Mouse (Mus musculus) limb, embryonic 14.5 days (tissue): ENCODE measurements around the gene Fam131a. TPM values are rescaled to one million over a fixed set of nuclear protein-coding genes. Genes with fewer than 3 reads are reported as not detected.

Experiments
- ATAC-seq: fragments of 200-750 bp; cut with Nextera tagmentation; 2 replicates; pipeline ENCODE4 v1.8.0; 2017; ENCODE audit warnings: low read depth, moderate number of reproducible peaks, moderate TSS enrichment; ENCODE audit not compliant: low FRiP score
- DNase-seq: peaks from one replicate; pipeline ENCODE4 v3.0.0-alpha.2; 2015; ENCODE audit warnings: low spot score
- H3K27ac ChIP-seq: fragments of 300-500 bp; sonication (generic); replicated peaks from 2 replicates; pipeline ENCODE4 v1.5.1; 2014; ENCODE audit warnings: low read depth, mild to moderate bottlenecking, low read length, moderate library complexity, mixed read lengths
- H3K27me3 ChIP-seq: fragments of 300-500 bp; sonication (generic); 2 replicates; pipeline ENCODE4 v1.6.1; 2014; ENCODE audit warnings: low read length, mixed read lengths; ENCODE audit not compliant: control insufficient read depth, insufficient read depth
- H3K36me3 ChIP-seq: fragments of 300-500 bp; sonication (generic); 2 replicates; pipeline ENCODE4 v1.6.1; 2014; ENCODE audit warnings: mild to moderate bottlenecking, low read length, moderate library complexity, mixed read lengths; ENCODE audit not compliant: control insufficient read depth, insufficient read depth
- H3K4me1 ChIP-seq: fragments of 300-500 bp; sonication (generic); 2 replicates; pipeline ENCODE4 v1.6.1; 2014; ENCODE audit warnings: antibody characterized with exemption, low read length, mixed read lengths; ENCODE audit not compliant: control insufficient read depth, insufficient read depth
- H3K4me2 ChIP-seq: fragments of 300-500 bp; sonication (generic); replicated peaks from 2 replicates; pipeline ENCODE4 v1.6.1; 2014; ENCODE audit warnings: low read depth, mild to moderate bottlenecking, low read length, moderate library complexity; ENCODE audit not compliant: severe bottlenecking
- H3K4me3 ChIP-seq: fragments of 300-500 bp; sonication (generic); replicated peaks from 2 replicates; pipeline ENCODE4 v1.5.1; 2014; ENCODE audit warnings: low read length
- H3K9ac ChIP-seq: fragments of 300-500 bp; sonication (generic); 2 replicates; pipeline ENCODE4 v1.6.1; 2014; ENCODE audit warnings: mild to moderate bottlenecking, low read depth, low read length, moderate library complexity; ENCODE audit not compliant: severe bottlenecking
- H3K9me3 ChIP-seq: fragments of 300-500 bp; sonication (generic); 2 replicates; pipeline ENCODE4 v1.6.1; 2016; ENCODE audit warnings: low read length; ENCODE audit not compliant: control insufficient read depth
- POLR2A ChIP-seq: fragments of 200-500 bp; IDR thresholded peaks from 2 replicates; pipeline ENCODE4 v1.8.0; 2012; ENCODE audit warnings: inconsistent platforms, mild to moderate bottlenecking, moderate library complexity, borderline replicate concordance; ENCODE audit not compliant: insufficient read depth, insufficient read length; ENCODE audit errors: extremely low read depth
- WGBS: fragments of 180-500 bp; shearing (Covaris S2); extraction: QIAGEN DNeasy Blood & Tissue Kit; methylation state at CpG from one replicate; pipeline ENCODE4 v1.1.7; 2014; 5-methylcytosine and 5-hydroxymethylcytosine counted together
- polyA plus RNA-seq, 2 experiments: library from polyadenylated mRNA; depleted of rRNA in 1 of 2; stranded (reverse) in 1 of 2; unstranded in 1 of 2; fragments of >200 nt; fragmentation: Nextera tagmentation in 1 of 2; extraction: Ambion mirVana in 1 of 2; gene quantifications; 2 replicates each; pipeline versions ENCODE4 v1.2.1 to v1.2.3; 2012 to 2014

Fam131a gene
- polyA plus RNA-seq, 2 experiments, result 10.3 to 15.6 TPM

DNA sequence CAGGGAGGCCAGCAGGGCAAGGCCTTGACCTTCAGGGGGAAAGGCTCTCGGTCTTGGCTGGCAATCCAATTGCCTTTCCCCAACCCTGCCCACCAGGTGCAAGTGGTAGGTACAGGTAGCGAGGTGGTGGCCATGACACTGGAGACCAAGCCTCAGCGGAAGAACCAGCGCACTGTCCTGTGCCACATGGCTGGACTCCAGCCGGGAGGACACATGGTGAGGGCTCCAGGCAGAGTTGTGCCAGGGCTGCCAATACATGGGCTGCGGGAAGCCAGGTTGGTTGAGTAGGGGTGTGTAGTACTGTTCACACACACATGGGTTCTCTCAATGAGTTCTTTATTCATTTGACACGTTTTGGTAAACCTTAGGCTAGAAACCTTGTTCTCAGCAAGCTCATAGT is 43.1 kb downstream of the Fam131a start:
- TF ChIP-seq POLR2A, result no peak
- no peak overlapping the region for H3K4me3 ChIP-seq
- WGBS, result 90% methylated on average over 7 of the region's 7 CpGs
- H3K36me3 ChIP-seq, result peaks cover 17% of the 10 kb centered on the region; the same call in 1 of the 2 replicates
- ATAC-seq (no peak), DNase-seq (no peak)
- H3K4me1 ChIP-seq, result peaks cover 7% of the 10 kb centered on the region; the same call in 1 of the 2 replicates
- no peak overlapping the region for H3K9ac ChIP-seq
- peaks cover 26% of the 10 kb centered on the region for H3K27me3 ChIP-seq
- no peak overlapping the region for H3K4me2 ChIP-seq
- H3K27ac ChIP-seq, result no peak overlapping the region
- H3K9me3 ChIP-seq, result no peaks in the 10 kb centered on the region

DNA sequence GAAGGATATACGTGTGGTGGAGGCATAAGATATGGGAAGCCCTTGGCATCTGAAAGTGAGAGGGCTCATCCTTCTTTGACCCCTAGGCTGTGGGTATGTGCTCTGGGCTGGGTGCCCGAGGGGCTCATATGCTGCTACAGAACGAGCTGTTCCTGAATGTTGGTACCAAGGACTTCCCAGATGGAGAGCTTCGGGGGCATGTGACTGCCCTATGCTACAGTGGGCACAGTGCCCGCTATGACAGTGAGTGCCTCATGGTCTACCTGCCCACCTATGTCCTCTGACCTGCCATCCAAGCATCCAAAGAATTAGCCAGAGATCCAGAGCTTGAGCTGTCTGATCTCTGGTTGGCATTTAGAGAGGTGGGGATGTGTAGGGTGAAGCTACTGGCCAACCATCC is 43.8 kb downstream of the Fam131a start:
- ATAC-seq, result no peak
- Histone ChIP-seq H3K27me3 (peaks cover 26% of the 10 kb centered on the region), H3K4me1 (peaks cover 7% of the 10 kb centered on the region; the same call in 1 of the 2 replicates), H3K27ac (no peak overlapping the region), H3K4me2 (no peak overlapping the region), H3K36me3 (peaks cover 17% of the 10 kb centered on the region; the same call in 1 of the 2 replicates), H3K9ac (no peak overlapping the region), H3K4me3 (no peak overlapping the region), H3K9me3 (no peaks in the 10 kb centered on the region)
- TF ChIP-seq POLR2A, result no peak
- no peak for DNase-seq
- 81% methylated on average over 5 of the region's 5 CpGs for WGBS

DNA sequence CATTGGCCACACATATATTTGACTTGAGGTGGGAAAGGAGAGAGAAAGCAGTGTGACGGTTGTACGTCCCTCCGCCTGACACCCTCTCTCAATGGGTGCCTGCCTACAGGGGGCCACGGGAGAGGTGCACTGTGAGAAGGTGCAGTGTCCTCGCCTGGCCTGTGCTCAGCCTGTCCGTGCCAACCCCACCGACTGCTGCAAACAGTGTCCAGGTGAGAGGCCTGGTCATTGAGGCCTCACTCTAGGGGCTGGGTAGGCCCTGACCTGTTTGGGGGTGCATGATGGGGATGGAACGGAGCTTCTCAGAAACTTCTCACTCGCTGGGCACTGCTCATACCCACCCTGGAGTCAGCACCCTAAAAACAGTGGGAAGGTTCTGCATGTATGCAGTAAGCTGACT is 46.8 kb downstream of the Fam131a start:
- 85% methylated on average over 9 of the region's 9 CpGs for WGBS
- Histone ChIP-seq H3K27me3 (peaks cover 15% of the 10 kb centered on the region), H3K9ac (no peak overlapping the region)

DNA sequence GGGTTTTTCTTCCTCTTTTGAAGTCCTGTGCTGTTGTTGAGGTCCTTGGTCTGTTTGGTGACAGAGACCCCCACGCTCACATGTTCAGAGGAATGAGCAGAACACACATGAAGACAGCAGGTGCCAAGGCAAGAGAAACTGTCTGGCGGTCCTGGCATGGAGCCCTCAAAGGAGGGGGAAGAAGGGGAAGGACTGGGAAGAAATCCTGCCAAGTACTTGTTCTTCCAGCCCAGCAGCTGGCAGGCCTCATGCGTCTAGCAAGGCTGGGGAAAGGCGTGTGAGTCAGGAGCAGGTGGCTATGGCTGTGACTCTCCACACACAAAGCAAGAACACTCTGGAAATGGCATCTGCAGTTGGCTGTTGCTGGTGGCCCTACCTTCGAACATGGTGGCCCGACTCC is 53.6 kb downstream of the Fam131a start:
- H3K36me3 ChIP-seq, result no peaks in the 10 kb centered on the region
- H3K4me1 ChIP-seq, result peaks cover 3% of the 10 kb centered on the region; the same call in 1 of the 2 replicates
- DNase-seq (peak; percentile 68), ATAC-seq (peak; percentile 56)
- no peak overlapping the region for H3K27ac ChIP-seq
- H3K9ac ChIP-seq, result no peak overlapping the region
- no peaks in the 10 kb centered on the region for H3K27me3 ChIP-seq
- no peak for TF ChIP-seq POLR2A
- H3K4me3 ChIP-seq, result no peak overlapping the region
- no peaks in the 10 kb centered on the region for H3K9me3 ChIP-seq
- 70% methylated on average over 6 of the region's 6 CpGs for WGBS
- H3K4me2 ChIP-seq, result no peak overlapping the region

More for the DNA sequence above, 46.8 kb downstream of the Fam131a start:
- TF ChIP-seq POLR2A, result no peak
- no peak overlapping the region for H3K4me3 ChIP-seq
- H3K36me3 ChIP-seq, result peaks cover 17% of the 10 kb centered on the region; the same call in 1 of the 2 replicates
- no peak for DNase-seq
- no peaks in the 10 kb centered on the region for H3K4me1 ChIP-seq
- no peak overlapping the region for H3K27ac ChIP-seq
- no peak for ATAC-seq
- no peak overlapping the region for H3K4me2 ChIP-seq
- H3K9me3 ChIP-seq, result no peaks in the 10 kb centered on the region

DNA sequence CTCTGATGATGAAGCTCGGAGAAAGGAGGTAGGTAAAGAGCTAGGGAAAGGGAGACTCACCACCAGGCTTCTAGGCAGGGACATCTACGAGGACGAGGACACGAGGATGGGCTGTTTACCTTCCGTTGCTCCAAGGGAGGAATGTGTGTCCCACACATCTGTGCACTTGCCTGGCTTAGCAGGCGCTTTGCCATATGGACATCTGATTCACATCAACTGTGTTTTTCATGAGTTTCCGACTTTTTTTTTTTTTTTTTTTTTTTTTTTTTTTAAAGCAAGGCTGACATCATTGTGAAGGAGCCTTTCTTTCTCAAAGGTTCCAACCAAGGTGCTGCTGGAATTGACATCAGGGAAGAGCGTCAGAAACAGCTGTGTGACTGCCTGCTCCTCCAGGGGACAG is 57.5 kb downstream of the Fam131a start:
- Histone ChIP-seq H3K9me3 (no peaks in the 10 kb centered on the region), H3K27ac (no peak overlapping the region), H3K4me2 (no peak overlapping the region), H3K27me3 (no peaks in the 10 kb centered on the region), H3K36me3 (no peaks in the 10 kb centered on the region), H3K9ac (no peak overlapping the region), H3K4me3 (no peak overlapping the region), H3K4me1 (peaks cover 3% of the 10 kb centered on the region; the same call in 1 of the 2 replicates)
- TF ChIP-seq POLR2A, result no peak
- DNase-seq (peak; percentile 52), ATAC-seq (peak; percentile 55; the same call in 1 of the 2 replicates)
- WGBS, result 26% methylated on average over 8 of the region's 8 CpGs

Other genes starting within 250 kb of the Fam131a start
- gene Eif2b5, start 194.4 kb upstream of the Fam131a start, polyA plus RNA-seq (2012; rRNA removed), result 44.8 and 45.1 TPM in 2 replicates
- gene Eif2b5, start 194.4 kb upstream of the Fam131a start, polyA plus RNA-seq (2014; fragmentation: Nextera tagmentation; extraction: Ambion mirVana), result 90.6 and 95.2 TPM in 2 replicates
- gene Dvl3, start 176.3 kb upstream of the Fam131a start, polyA plus RNA-seq (2012; rRNA removed), result 74.8 and 99.8 TPM in 2 replicates
- gene Dvl3, start 176.3 kb upstream of the Fam131a start, polyA plus RNA-seq (2014; fragmentation: Nextera tagmentation; extraction: Ambion mirVana), result 26.5 and 28.0 TPM in 2 replicates
- gene Ap2m1, start 157.8 kb upstream of the Fam131a start, polyA plus RNA-seq (2012; rRNA removed), result 633 and 687 TPM in 2 replicates
- gene Ap2m1, start 157.8 kb upstream of the Fam131a start, polyA plus RNA-seq (2014; fragmentation: Nextera tagmentation; extraction: Ambion mirVana), result 573 and 622 TPM in 2 replicates
- 56.0 and 57.8 TPM in 2 replicates for gene Abcf3, start 144.7 kb upstream of the Fam131a start, polyA plus RNA-seq (2012; rRNA removed)
- 59.3 and 61.8 TPM in 2 replicates for gene Abcf3, start 144.7 kb upstream of the Fam131a start, polyA plus RNA-seq (2014; fragmentation: Nextera tagmentation; extraction: Ambion mirVana)
- 2.0 and 2.5 TPM in 2 replicates for gene Vwa5b2, start 103.8 kb upstream of the Fam131a start, polyA plus RNA-seq (2012; rRNA removed)
- gene Vwa5b2, start 103.8 kb upstream of the Fam131a start, polyA plus RNA-seq (2014; fragmentation: Nextera tagmentation; extraction: Ambion mirVana), result 0.22 and 1.1 TPM in 2 replicates
- 28.0 and 33.0 TPM in 2 replicates for gene Eef1akmt4, start 81.6 kb upstream of the Fam131a start, polyA plus RNA-seq (2012; rRNA removed)
- 38.8 and 44.1 TPM in 2 replicates for gene Eef1akmt4, start 81.6 kb upstream of the Fam131a start, polyA plus RNA-seq (2014; fragmentation: Nextera tagmentation; extraction: Ambion mirVana)
- gene Gm49333, start 81.6 kb upstream of the Fam131a start, polyA plus RNA-seq (2012; rRNA removed), result not detected in 2 replicates
- not detected in 2 replicates for gene Gm49333, start 81.6 kb upstream of the Fam131a start, polyA plus RNA-seq (2014; fragmentation: Nextera tagmentation; extraction: Ambion mirVana)
- 27.4 and 43.5 TPM in 2 replicates for gene Alg3, start 81.5 kb upstream of the Fam131a start, polyA plus RNA-seq (2012; rRNA removed)
- 43.0 and 43.6 TPM in 2 replicates for gene Alg3, start 81.5 kb upstream of the Fam131a start, polyA plus RNA-seq (2014; fragmentation: Nextera tagmentation; extraction: Ambion mirVana)
- 4.3 and 5.9 TPM in 2 replicates for gene Camk2n2, start 72.0 kb upstream of the Fam131a start, polyA plus RNA-seq (2012; rRNA removed)
- 1.0 and 1.1 TPM in 2 replicates for gene Camk2n2, start 72.0 kb upstream of the Fam131a start, polyA plus RNA-seq (2014; fragmentation: Nextera tagmentation; extraction: Ambion mirVana)
- gene Ece2, start 63.4 kb upstream of the Fam131a start, polyA plus RNA-seq (2012; rRNA removed), result 14.1 and 15.8 TPM in 2 replicates
- 3.9 and 4.1 TPM in 2 replicates for gene Ece2, start 63.4 kb upstream of the Fam131a start, polyA plus RNA-seq (2014; fragmentation: Nextera tagmentation; extraction: Ambion mirVana)
- gene Psmd2, start 41.6 kb upstream of the Fam131a start, polyA plus RNA-seq (2012; rRNA removed), result 156 and 180 TPM in 2 replicates
- gene Psmd2, start 41.6 kb upstream of the Fam131a start, polyA plus RNA-seq (2014; fragmentation: Nextera tagmentation; extraction: Ambion mirVana), result 270 and 298 TPM in 2 replicates
- 299 and 374 TPM in 2 replicates for gene Eif4g1, start 24.9 kb upstream of the Fam131a start, polyA plus RNA-seq (2012; rRNA removed)
- 148 and 161 TPM in 2 replicates for gene Eif4g1, start 24.9 kb upstream of the Fam131a start, polyA plus RNA-seq (2014; fragmentation: Nextera tagmentation; extraction: Ambion mirVana)
- gene Polr2h, start 24.4 kb downstream of the Fam131a start, polyA plus RNA-seq (2012; rRNA removed), result 65.1 and 77.0 TPM in 2 replicates
- gene Polr2h, start 24.4 kb downstream of the Fam131a start, polyA plus RNA-seq (2014; fragmentation: Nextera tagmentation; extraction: Ambion mirVana), result 112 and 121 TPM in 2 replicates
- 72.9 and 102 TPM in 2 replicates for gene Clcn2, start 24.5 kb downstream of the Fam131a start, polyA plus RNA-seq (2012; rRNA removed)
- 17.1 and 21.6 TPM in 2 replicates for gene Clcn2, start 24.5 kb downstream of the Fam131a start, polyA plus RNA-seq (2014; fragmentation: Nextera tagmentation; extraction: Ambion mirVana)
- gene Chrd, start 39.9 kb downstream of the Fam131a start, polyA plus RNA-seq (2012; rRNA removed), result 38.9 and 47.1 TPM in 2 replicates
- gene Chrd, start 39.9 kb downstream of the Fam131a start, polyA plus RNA-seq (2014; fragmentation: Nextera tagmentation; extraction: Ambion mirVana), result 11.5 and 11.6 TPM in 2 replicates
- 3.8 and 4.5 TPM in 2 replicates for gene Thpo, start 41.3 kb downstream of the Fam131a start, polyA plus RNA-seq (2012; rRNA removed)
- 0.78 and 1.4 TPM in 2 replicates for gene Thpo, start 41.3 kb downstream of the Fam131a start, polyA plus RNA-seq (2014; fragmentation: Nextera tagmentation; extraction: Ambion mirVana)